14 mouse cellular contexts compared by ENCODE assay signal in the genomic region with DNA sequence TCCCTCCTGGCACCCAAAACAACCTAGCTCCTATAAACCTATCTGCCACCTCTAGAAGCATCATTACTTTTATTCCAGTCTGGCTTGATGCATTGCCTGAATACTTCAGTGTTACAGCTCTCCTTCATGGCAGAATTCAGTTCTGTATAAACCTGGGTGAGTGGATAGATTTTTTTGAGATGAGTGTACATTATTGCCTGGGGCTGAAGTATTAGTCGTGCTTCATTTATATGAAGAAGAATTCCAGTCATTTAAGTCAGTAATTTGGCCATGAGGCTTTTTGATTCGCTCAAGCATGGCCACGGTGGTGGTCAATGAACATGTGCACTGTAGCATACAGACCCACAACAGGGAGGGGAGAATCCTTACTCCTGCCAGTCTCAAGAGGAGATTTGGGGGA.
"Had no signal": no experiment of that assay in that cellular context is flagged by ENCODE, and none has a peak within 500 bp of the region (broad histone marks: within the 10 kb centered on the region; RNA-seq: fewer than 3 reads in every experiment).

No protein-coding gene starts in this region.

- H3K4me3 ChIP-seq: limb, embryonic 15.5 days; liver, embryonic 12.5 days; megakaryocyte, embryonic 14.5 days; neural tube, embryonic 13.5 days had no signal

- H3K36me3 ChIP-seq: limb, embryonic 15.5 days; liver, embryonic 12.5 days; neural tube, embryonic 13.5 days had no signal

- H3K4me2 ChIP-seq: limb, embryonic 15.5 days; liver, embryonic 12.5 days; lung, embryonic 14.5 days; midbrain, embryonic 11.5 days; neural tube, embryonic 13.5 days had no signal

- H3K4me1 ChIP-seq: limb, embryonic 15.5 days; liver, embryonic 12.5 days; megakaryocyte, embryonic 14.5 days had no signal

- H3K9me3 ChIP-seq: limb, embryonic 15.5 days; liver, embryonic 12.5 days; megakaryocyte, embryonic 14.5 days; neural tube, embryonic 13.5 days had no signal

- H3K9ac ChIP-seq: limb, embryonic 15.5 days; liver, embryonic 12.5 days; lung, embryonic 14.5 days; neural tube, embryonic 13.5 days had no signal

- H3K27ac ChIP-seq: limb, embryonic 15.5 days; liver, embryonic 12.5 days; macrophage; neural tube, embryonic 13.5 days; stomach, postnatal 0 days had no signal

- ATAC-seq: liver, embryonic 12.5 days had no signal

- DNase-seq: kidney, postnatal 25 days; layer of hippocampus, adult 9-11 months; layer of hippocampus, postnatal 36 days; lung, embryonic 14.5 days; lung, postnatal 10 days; right cerebral cortex, adult 18-20 months; thymus, postnatal 14 days had no signal

- H3K27me3 ChIP-seq: limb, embryonic 15.5 days; liver, embryonic 12.5 days; megakaryocyte, embryonic 14.5 days; neural tube, embryonic 13.5 days had no signal
